Comparison of ENCODE assay signal across 8 mouse cellular contexts in genomic region chr11:98789219-98789807, GRCm38 (mm10). TPM values are rescaled to one million over a fixed set of nuclear protein-coding genes. Genes with fewer than 3 reads are reported as not detected.
A peak's percentile ranks its signal among the peaks of the same experiment; 100 is the strongest.
DNase-seq lines count a peak whose midpoint lies in the region; ATAC-seq and TF ChIP-seq lines count a peak whose summit lies in the region.

No protein-coding gene starts in this region.

- DNase-seq in lung, adult 2 months: no peak
- no peak for DNase-seq in lung, postnatal 10 days
- no peak for DNase-seq in hindbrain, embryonic 14.5 days (ENCODE audit: low spot score)
- no peak for DNase-seq in natural killer cell, adult 2 months (ENCODE audit: low spot score in 2 of 2)
- DNase-seq in frontal cortex, postnatal 36 days (ENCODE audit: low spot score in 2 of 2): no peak
- DNase-seq in layer of hippocampus, postnatal 14 days (ENCODE audit: low spot score in 2 of 2): no peak

- 1% methylated on average over 25 of the region's 25 CpGs for WGBS in lung, adult 2 months
- WGBS in embryonic facial prominence, embryonic 12.5 days: 1% methylated on average over 25 of the region's 25 CpGs
- 1% methylated on average over 25 of the region's 25 CpGs for WGBS in hindbrain, embryonic 14.5 days

- H3K27ac ChIP-seq in embryonic facial prominence, embryonic 12.5 days: peak overlapping the region; percentile 79
- H3K27ac ChIP-seq in hindbrain, embryonic 14.5 days: no peak overlapping the region

- H3K36me3 ChIP-seq in embryonic facial prominence, embryonic 12.5 days: no peaks in the 10 kb centered on the region
- no peaks in the 10 kb centered on the region for H3K36me3 ChIP-seq in hindbrain, embryonic 14.5 days (replicated peaks; ENCODE audit: control insufficient read depth, insufficient read depth)

- no peaks in the 10 kb centered on the region for H3K27me3 ChIP-seq in embryonic facial prominence, embryonic 12.5 days
- no peaks in the 10 kb centered on the region for H3K27me3 ChIP-seq in hindbrain, embryonic 14.5 days (ENCODE audit: control insufficient read depth, insufficient read depth, low read length)

- peaks cover 14% of the 10 kb centered on the region for H3K4me1 ChIP-seq in lung, adult 2 months (ENCODE audit: control insufficient read depth, insufficient read depth, low read length)
- H3K4me1 ChIP-seq in embryonic facial prominence, embryonic 12.5 days: peaks cover 47% of the 10 kb centered on the region
- H3K4me1 ChIP-seq in hindbrain, embryonic 14.5 days (replicated peaks; ENCODE audit: control insufficient read depth, insufficient read depth, low read length): peaks cover 41% of the 10 kb centered on the region

- peak overlapping the region; percentile 70 for H3K4me2 ChIP-seq in embryonic facial prominence, embryonic 12.5 days (replicated peaks)
- peak overlapping the region; percentile 64 for H3K4me2 ChIP-seq in hindbrain, embryonic 14.5 days (replicated peaks)

- TF ChIP-seq CTCF in lung, adult 2 months (IDR thresholded peaks at IDR 0.05; ENCODE audit: insufficient read depth, low read length): no peak

- H3K9me3 ChIP-seq in embryonic facial prominence, embryonic 12.5 days: no peaks in the 10 kb centered on the region
- H3K9me3 ChIP-seq in hindbrain, embryonic 14.5 days (ENCODE audit: control insufficient read depth, low read length): no peaks in the 10 kb centered on the region

- peak overlapping the region; percentile 64 for H3K9ac ChIP-seq in embryonic facial prominence, embryonic 12.5 days
- peak overlapping the region; percentile 43 for H3K9ac ChIP-seq in hindbrain, embryonic 14.5 days

- peak overlapping the region; percentile 67 for H3K4me3 ChIP-seq in lung, adult 2 months (replicated peaks; ENCODE audit: extremely low read depth, low read depth, low read length)
- H3K4me3 ChIP-seq in embryonic facial prominence, embryonic 12.5 days: peak overlapping the region; percentile 43
- peak overlapping the region; percentile 30 for H3K4me3 ChIP-seq in hindbrain, embryonic 14.5 days (replicated peaks; ENCODE audit: low read length)

- ATAC-seq in embryonic facial prominence, embryonic 12.5 days (ENCODE audit: insufficient number of reproducible peaks, insufficient read depth, low FRiP score, low TSS enrichment): no peak
- peak; percentile 32; the same call in 1 of the 2 replicates for ATAC-seq in hindbrain, embryonic 14.5 days (ENCODE audit: low FRiP score)
- peak; percentile 21 for ATAC-seq in megakaryocyte progenitor cell, adult 5-6 weeks (replicated peaks; ENCODE audit: poor library complexity)

- TF ChIP-seq POLR2A in lung, adult 2 months (IDR thresholded peaks at IDR 0.05; ENCODE audit: borderline replicate concordance, extremely low read depth, low read depth, low read length): no peak

RNA-seq across cellular contexts. Expression of gene Msl1, which starts 6.0 kb away (rescaled TPM):
- polyA plus RNA-seq in lung, adult 2 months (2012; rRNA removed): 39.0 and 54.3 TPM in 2 replicates
- polyA plus RNA-seq in embryonic facial prominence, embryonic 12.5 days (2016; fragmentation: Nextera tagmentation; extraction: Ambion mirVana): 35.2 and 35.6 TPM in 2 replicates
- 23.6 and 24.1 TPM in 2 replicates for polyA plus RNA-seq in hindbrain, embryonic 14.5 days (2014; fragmentation: Nextera tagmentation; extraction: Ambion mirVana)
- total RNA-seq in megakaryocyte progenitor cell, adult 5-6 weeks (2015): 60.8 and 62.0 TPM in 2 replicates
- 76.3 and 99.9 TPM in 2 replicates for total RNA-seq in megakaryocyte progenitor cell, adult 5-6 weeks (2017)
- 100 to 1,000 TPM; 149 to 161 TPM for total RNA-seq in layer of hippocampus, postnatal 14 days (2021)

RNA-seq across cellular contexts. Expression of gene Nr1d1, which starts 14.2 kb away (rescaled TPM):
- 213 and 329 TPM in 2 replicates for polyA plus RNA-seq in lung, adult 2 months (2012; rRNA removed)
- 1.6 and 1.7 TPM in 2 replicates for polyA plus RNA-seq in embryonic facial prominence, embryonic 12.5 days (2016; fragmentation: Nextera tagmentation; extraction: Ambion mirVana)
- polyA plus RNA-seq in hindbrain, embryonic 14.5 days (2014; fragmentation: Nextera tagmentation; extraction: Ambion mirVana): 3.4 and 4.1 TPM in 2 replicates
- total RNA-seq in megakaryocyte progenitor cell, adult 5-6 weeks (2015): 3.3 and 3.5 TPM in 2 replicates
- total RNA-seq in megakaryocyte progenitor cell, adult 5-6 weeks (2017): 0.47 and 0.87 TPM in 2 replicates
- 10 to 100 TPM; 53.3 to 65.3 TPM for total RNA-seq in layer of hippocampus, postnatal 14 days (2021)

RNA-seq across cellular contexts. Expression of gene Casc3, which starts 15.4 kb away (rescaled TPM):
- 33.6 and 37.9 TPM in 2 replicates for polyA plus RNA-seq in lung, adult 2 months (2012; rRNA removed)
- polyA plus RNA-seq in embryonic facial prominence, embryonic 12.5 days (2016; fragmentation: Nextera tagmentation; extraction: Ambion mirVana): 53.9 and 54.0 TPM in 2 replicates
- 49.3 and 57.4 TPM in 2 replicates for polyA plus RNA-seq in hindbrain, embryonic 14.5 days (2014; fragmentation: Nextera tagmentation; extraction: Ambion mirVana)
- total RNA-seq in megakaryocyte progenitor cell, adult 5-6 weeks (2015): 38.3 and 39.0 TPM in 2 replicates
- total RNA-seq in megakaryocyte progenitor cell, adult 5-6 weeks (2017): 18.3 and 31.7 TPM in 2 replicates
- total RNA-seq in layer of hippocampus, postnatal 14 days (2021): 10 to 100 TPM; 56.7 to 59.7 TPM

RNA-seq across cellular contexts. Expression of gene Rapgefl1, which starts 47.3 kb away (rescaled TPM):
- polyA plus RNA-seq in lung, adult 2 months (2012; rRNA removed): 3.4 and 18.4 TPM in 2 replicates
- 2.6 and 3.1 TPM in 2 replicates for polyA plus RNA-seq in embryonic facial prominence, embryonic 12.5 days (2016; fragmentation: Nextera tagmentation; extraction: Ambion mirVana)
- polyA plus RNA-seq in hindbrain, embryonic 14.5 days (2014; fragmentation: Nextera tagmentation; extraction: Ambion mirVana): 12.0 and 12.9 TPM in 2 replicates
- total RNA-seq in megakaryocyte progenitor cell, adult 5-6 weeks (2015): 0.24 and 1.8 TPM in 2 replicates
- total RNA-seq in megakaryocyte progenitor cell, adult 5-6 weeks (2017): not detected in 2 replicates
- total RNA-seq in layer of hippocampus, postnatal 14 days (2021): 100 to 1,000 TPM; 159 to 165 TPM

RNA-seq across cellular contexts. Expression of gene Thra, which starts 48.9 kb away (rescaled TPM):
- polyA plus RNA-seq in lung, adult 2 months (2012; rRNA removed): 142 and 159 TPM in 2 replicates
- 29.1 and 34.3 TPM in 2 replicates for polyA plus RNA-seq in embryonic facial prominence, embryonic 12.5 days (2016; fragmentation: Nextera tagmentation; extraction: Ambion mirVana)
- polyA plus RNA-seq in hindbrain, embryonic 14.5 days (2014; fragmentation: Nextera tagmentation; extraction: Ambion mirVana): 165 and 181 TPM in 2 replicates
- total RNA-seq in megakaryocyte progenitor cell, adult 5-6 weeks (2015): 34.2 and 34.6 TPM in 2 replicates
- 21.8 and 25.3 TPM in 2 replicates for total RNA-seq in megakaryocyte progenitor cell, adult 5-6 weeks (2017)
- total RNA-seq in layer of hippocampus, postnatal 14 days (2021): 1,000 to 10,000 TPM; 1,264 to 1,291 TPM

Comparison
In these comparisons a context has a peak if more than half of its experiments do, and no peak if none do; other contexts are left out.
1. RNA of gene Nr1d1, which starts 14.2 kb away (polyA plus RNA-seq): 213 to 329 TPM in lung, adult 2 months; 3.4 to 4.1 TPM in hindbrain, embryonic 14.5 days and 1.6 to 1.7 TPM in embryonic facial prominence, embryonic 12.5 days; every median in the first group is over 10 times any median in the second.
2. Peak in every context shown above with its lines, with median percentiles within 50 percentile points of each other: H3K4me3 ChIP-seq.